In genomic region chr16:94067280-94067679, GRCm38 (mm10) we compare ENCODE assay signal across 35 mouse cellular contexts. TPM values are rescaled to one million over a fixed set of nuclear protein-coding genes. Genes with fewer than 3 reads are reported as not detected.
"Had no signal": no experiment of that assay in that cellular context is flagged by ENCODE, and none has a peak within 500 bp of the region (broad histone marks: within the 10 kb centered on the region; RNA-seq: fewer than 3 reads in every experiment).

No protein-coding gene starts in this region.

- H3K4me1 ChIP-seq: intestine, embryonic 15.5 days; limb, embryonic 13.5 days; limb, embryonic 15.5 days; liver, embryonic 12.5 days had no signal

- ATAC-seq: hindbrain, embryonic 16.5 days; intestine, embryonic 15.5 days; intestine, postnatal 0 days; liver, embryonic 12.5 days had no signal

- H3K27me3 ChIP-seq: heart, embryonic 15.5 days; intestine, embryonic 15.5 days; liver, embryonic 12.5 days had no signal

- H3K36me3 ChIP-seq: heart, embryonic 13.5 days; heart, embryonic 15.5 days; hindbrain, embryonic 12.5 days; intestine, embryonic 15.5 days; limb, embryonic 13.5 days; limb, embryonic 15.5 days; liver, embryonic 12.5 days had no signal

- H3K4me3 ChIP-seq: heart, adult 2 months; heart, embryonic 15.5 days; hindbrain, embryonic 12.5 days; intestine, embryonic 15.5 days; layer of hippocampus, adult 2 months; limb, embryonic 13.5 days; limb, embryonic 15.5 days; liver, embryonic 12.5 days had no signal

- DNase-seq: gastrocnemius, postnatal 14 days; gastrocnemius, postnatal 36 days; heart, adult 11 months; heart, adult 2 months; heart, postnatal 14 days; heart, postnatal 36 days; kidney, adult 18-20 months; kidney, adult 8-10 months; kidney, postnatal 10 days; kidney, postnatal 25 days; kidney, postnatal 4 days; layer of hippocampus, postnatal 36 days; left cerebral cortex, postnatal 4 days had no signal

- H3K27ac ChIP-seq: heart, adult 2 months; heart, embryonic 13.5 days; heart, embryonic 15.5 days; hindbrain, embryonic 12.5 days; hindbrain, embryonic 14.5 days; intestine, embryonic 15.5 days; layer of hippocampus, adult 2 months; limb, embryonic 13.5 days; limb, embryonic 15.5 days; liver, embryonic 12.5 days; liver, embryonic 14.5 days had no signal

- H3K9me3 ChIP-seq: heart, embryonic 15.5 days; intestine, embryonic 15.5 days; liver, embryonic 12.5 days had no signal

- H3K4me2 ChIP-seq: hindbrain, embryonic 12.5 days; hindbrain, embryonic 14.5 days; intestine, embryonic 15.5 days; limb, embryonic 13.5 days; limb, embryonic 15.5 days had no signal

- H3K9ac ChIP-seq: heart, embryonic 13.5 days; heart, embryonic 15.5 days; hindbrain, embryonic 12.5 days; hindbrain, embryonic 14.5 days; intestine, embryonic 15.5 days; limb, embryonic 13.5 days; limb, embryonic 15.5 days; liver, embryonic 12.5 days; liver, embryonic 14.5 days had no signal

RNA-seq across cellular contexts. Expression of gene Sim2, which starts 17.5 kb away (rescaled TPM):
- total RNA-seq: heart, adult 2 months; heart, postnatal 36 days; hematopoietic stem cell, adult 5-6 weeks; left cerebral cortex, adult 18-20 months; left cerebral cortex, postnatal 25 days; liver, adult 2 months had no signal
- polyA plus RNA-seq: heart, postnatal 0 days; hindbrain, embryonic 16.5 days; inflammation-experienced regulatory T-cells, adult 6 months; intestine, embryonic 15.5 days; intestine, postnatal 0 days; liver, adult 2 months; liver, embryonic 12.5 days had no signal

RNA-seq across cellular contexts. Expression of gene Cldn14, which starts 58.6 kb away (rescaled TPM):
- total RNA-seq: gastrocnemius, adult 18-20 months; gastrocnemius, adult 8-10 months; gastrocnemius, postnatal 14 days; heart, adult 2 months; heart, postnatal 14 days; heart, postnatal 36 days; hematopoietic stem cell, adult 5-6 weeks; left cerebral cortex, adult 18-20 months; left cerebral cortex, postnatal 4 days had no signal
- polyA plus RNA-seq: heart, adult 2 months; heart, embryonic 13.5 days; heart, embryonic 15.5 days; heart, postnatal 0 days; hindbrain, embryonic 14.5 days; hindbrain, embryonic 16.5 days; inflammation-experienced regulatory T-cells, adult 6 months; kidney, embryonic 14.5 days; limb, embryonic 11.5 days; limb, embryonic 13.5 days; limb, embryonic 15.5 days had no signal
